Mouse (Mus musculus): Measurements from ENCODE around the gene Gm6880. TPM values are rescaled to one million over a fixed set of nuclear protein-coding genes. Genes with fewer than 3 reads are reported as not detected.
"Not testable (repeated sequence)": the region's sequence is repeated elsewhere in the genome, so short reads cannot be mapped to it uniquely, and the experiment has no call there.

Gene Gm6880
- polyA plus RNA-seq (2012; rRNA removed), result not detected in 2 replicates

DNA sequence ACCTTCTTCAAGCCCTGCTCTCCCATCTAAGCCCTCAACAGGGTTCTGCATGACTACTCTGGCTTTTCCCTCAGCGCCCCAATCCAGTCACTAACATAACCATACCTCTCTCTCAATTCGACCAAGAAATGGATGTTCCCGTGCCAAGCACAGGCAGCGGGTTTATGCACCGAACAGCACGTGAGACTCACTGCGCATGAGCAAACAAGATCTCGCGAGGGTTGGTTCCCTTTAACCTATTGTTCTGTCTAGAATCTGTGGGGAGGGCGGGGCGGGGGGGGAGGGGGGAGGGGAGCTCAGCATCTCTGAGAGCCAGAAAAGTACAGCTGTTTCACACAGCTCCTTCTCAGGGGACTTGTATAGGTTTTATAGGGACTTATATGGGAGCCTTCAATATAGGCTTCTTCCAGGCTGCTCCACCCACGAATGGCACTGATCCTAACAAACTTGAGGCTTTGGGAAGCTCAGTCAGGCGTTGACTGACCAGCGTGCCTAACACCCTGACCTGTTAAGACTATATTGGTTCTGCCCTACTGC lies at the start of gene Gm6880:
Gene Gm6880, minus strand, starts transcription at position 51 of the 537 bp plus-strand sequence.
- DNase-seq; H3K4me3 ChIP-seq (replicated peaks; ENCODE audit: extremely low read depth, low read depth, low read length); H3K4me1 ChIP-seq (ENCODE audit: control insufficient read depth, insufficient read depth, low read length): not testable (repeated sequence)
- 70% methylated on average over 14 of the region's 14 CpGs for WGBS

- not testable (repeated sequence) for H3K4me3 ChIP-seq (replicated peaks; ENCODE audit: extremely low read depth, low read depth, low read length); DNase-seq; H3K4me1 ChIP-seq (ENCODE audit: control insufficient read depth, insufficient read depth, low read length)
Measured at GRCm38 (mm10) chrX:74517461-74517860, 36.3 kb upstream of the Gm6880 start.

GRCm38 (mm10) chrX:74497131-74497530 lies 15.9 kb upstream of the Gm6880 start:
- no peak for TF ChIP-seq POLR2A (IDR thresholded peaks at IDR 0.05; ENCODE audit: borderline replicate concordance, extremely low read depth, low read depth, low read length)
- no peak for TF ChIP-seq CTCF (IDR thresholded peaks at IDR 0.05; ENCODE audit: insufficient read depth, low read length)
- Histone ChIP-seq H3K4me1 (ENCODE audit: control insufficient read depth, insufficient read depth, low read length) (no peaks in the 10 kb centered on the region), H3K4me3 (replicated peaks; ENCODE audit: extremely low read depth, low read depth, low read length) (no peak overlapping the region)
- WGBS, result 100% methylated on average over 1 of the region's 1 CpGs
- no peak for DNase-seq

GRCm38 (mm10) chrX:74452773-74453172 lies 28.4 kb downstream of the Gm6880 start:
- TF ChIP-seq CTCF (IDR thresholded peaks at IDR 0.05; ENCODE audit: insufficient read depth, low read length), result 0 out of 2 replicates have a peak, but pooled peaks have one; percentile 2
- TF ChIP-seq POLR2A (IDR thresholded peaks at IDR 0.05; ENCODE audit: borderline replicate concordance, extremely low read depth, low read depth, low read length), result no peak
- H3K4me3 ChIP-seq (replicated peaks; ENCODE audit: extremely low read depth, low read depth, low read length), result no peak overlapping the region
- DNase-seq, result no peak
- H3K4me1 ChIP-seq (ENCODE audit: control insufficient read depth, insufficient read depth, low read length), result no peaks in the 10 kb centered on the region
- 11% methylated on average over 4 of the region's 4 CpGs for WGBS

- Histone ChIP-seq H3K4me1 (ENCODE audit: control insufficient read depth, insufficient read depth, low read length) (no peaks in the 10 kb centered on the region), H3K4me3 (replicated peaks; ENCODE audit: extremely low read depth, low read depth, low read length) (no peak overlapping the region)
- DNase-seq, result no peak
- WGBS, result 65% methylated on average over 4 of the region's 4 CpGs
- TF ChIP-seq POLR2A (IDR thresholded peaks at IDR 0.05; ENCODE audit: borderline replicate concordance, extremely low read depth, low read depth, low read length), result no peak
- TF ChIP-seq CTCF (IDR thresholded peaks at IDR 0.05; ENCODE audit: insufficient read depth, low read length), result no peak
Measured at GRCm38 (mm10) chrX:74451157-74451912, 29.9 kb downstream of the Gm6880 start.

Other genes with a start within 250 kb of the Gm6880 start
- gene Flna, start 231.6 kb downstream of the Gm6880 start, polyA plus RNA-seq (2012; rRNA removed), result 579 and 648 TPM in 2 replicates
- gene Emd, start 226.7 kb downstream of the Gm6880 start, polyA plus RNA-seq (2012; rRNA removed), result 63.1 and 63.9 TPM in 2 replicates
- 1,085 and 1,289 TPM in 2 replicates for gene Rpl10, start 210.6 kb downstream of the Gm6880 start, polyA plus RNA-seq (2012; rRNA removed)
- gene Taz, start 199.5 kb downstream of the Gm6880 start, polyA plus RNA-seq (2012; rRNA removed), result 99.6 and 108 TPM in 2 replicates
- gene Dnase1l1, start 199.1 kb downstream of the Gm6880 start, polyA plus RNA-seq (2012; rRNA removed), result 26.1 and 38.3 TPM in 2 replicates
- gene Atp6ap1, start 184.3 kb downstream of the Gm6880 start, polyA plus RNA-seq (2012; rRNA removed), result 413 and 452 TPM in 2 replicates
- gene Gdi1, start 176.4 kb downstream of the Gm6880 start, polyA plus RNA-seq (2012; rRNA removed), result 143 and 212 TPM in 2 replicates
- gene Fam50a, start 168.4 kb downstream of the Gm6880 start, polyA plus RNA-seq (2012; rRNA removed), result 11.1 and 12.9 TPM in 2 replicates
- gene Plxna3, start 152.3 kb downstream of the Gm6880 start, polyA plus RNA-seq (2012; rRNA removed), result 12.9 and 14.5 TPM in 2 replicates
- 31.8 and 42.1 TPM in 2 replicates for gene Lage3, start 127.8 kb downstream of the Gm6880 start, polyA plus RNA-seq (2012; rRNA removed)
- gene Ubl4a, start 108.2 kb downstream of the Gm6880 start, polyA plus RNA-seq (2012; rRNA removed), result 25.6 and 32.0 TPM in 2 replicates
- gene Slc10a3, start 108.0 kb downstream of the Gm6880 start, polyA plus RNA-seq (2012; rRNA removed), result 20.3 and 23.5 TPM in 2 replicates
- 50.9 and 53.3 TPM in 2 replicates for gene Fam3a, start 88.1 kb downstream of the Gm6880 start, polyA plus RNA-seq (2012; rRNA removed)
- gene Ikbkg, start 88.1 kb downstream of the Gm6880 start, polyA plus RNA-seq (2012; rRNA removed), result 15.2 and 20.2 TPM in 2 replicates
- 26.4 and 49.2 TPM in 2 replicates for gene G6pdx, start 52.2 kb downstream of the Gm6880 start, polyA plus RNA-seq (2012; rRNA removed)
- not detected in 2 replicates for gene Olfr1326-ps1, start 93.5 kb upstream of the Gm6880 start, polyA plus RNA-seq (2012; rRNA removed)
- not detected in 2 replicates for gene Olfr1325, start 111.3 kb upstream of the Gm6880 start, polyA plus RNA-seq (2012; rRNA removed)
- 0.11 and 0.17 TPM in 2 replicates for gene Gm5640, start 164.2 kb upstream of the Gm6880 start, polyA plus RNA-seq (2012; rRNA removed)

Measured in lung, adult 2 months (tissue).